Mouse (Mus musculus) embryonic fibroblast, embryonic 13.5 days (primary cell): Measurements from ENCODE around the gene Prickle2.

Experiments
- CTCF ChIP-seq: IDR thresholded peaks from 2 replicates; pipeline ENCODE4 v1.5.1; 2011; ENCODE audit warnings: mild to moderate bottlenecking, control low read depth, low read length, moderate library complexity, borderline replicate concordance; ENCODE audit not compliant: insufficient read depth
- POLR2A ChIP-seq: IDR thresholded peaks from 2 replicates; pipeline ENCODE4 v1.6.1; 2011; ENCODE audit warnings: low read depth, mild to moderate bottlenecking, control low read depth, low read length, moderate library complexity

GRCm38 (mm10) chr6:92549246-92549645 lies 156.7 kb downstream of the Prickle2 start:
- TF ChIP-seq CTCF (no peak), POLR2A (no peak)
